Mouse (Mus musculus): ENCODE results near the gene Cdh23. TPM values are rescaled to one million over a fixed set of nuclear protein-coding genes. Genes with fewer than 3 reads are reported as not detected.

Cdh23 gene
- polyA plus RNA-seq, 1 experiment from 2014 or later = 1.1 TPM

DNA sequence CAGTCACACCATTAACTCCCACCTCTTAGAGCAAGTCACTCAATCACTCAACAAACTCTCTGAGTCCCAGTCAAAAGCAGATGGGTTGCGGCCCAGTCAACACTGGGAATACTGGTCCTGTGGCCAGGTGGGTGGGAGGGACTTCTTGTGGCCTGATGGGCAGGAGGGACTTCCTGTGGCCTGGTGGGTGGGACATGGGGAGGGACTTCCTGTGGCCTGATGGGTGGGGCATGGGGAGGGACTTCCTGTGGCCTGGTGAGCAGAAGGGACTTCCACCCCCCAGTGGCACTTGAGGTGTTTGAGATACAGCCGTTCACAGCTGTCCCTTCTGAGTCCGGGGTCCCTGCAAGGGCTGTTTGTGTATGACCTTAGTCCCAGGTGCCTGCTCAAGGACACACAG lies 27.7 kb downstream of the Cdh23 start:
- no peaks in the 10 kb centered on the region for H3K36me3 ChIP-seq (ENCODE audit: poor library complexity, severe bottlenecking)

DNA sequence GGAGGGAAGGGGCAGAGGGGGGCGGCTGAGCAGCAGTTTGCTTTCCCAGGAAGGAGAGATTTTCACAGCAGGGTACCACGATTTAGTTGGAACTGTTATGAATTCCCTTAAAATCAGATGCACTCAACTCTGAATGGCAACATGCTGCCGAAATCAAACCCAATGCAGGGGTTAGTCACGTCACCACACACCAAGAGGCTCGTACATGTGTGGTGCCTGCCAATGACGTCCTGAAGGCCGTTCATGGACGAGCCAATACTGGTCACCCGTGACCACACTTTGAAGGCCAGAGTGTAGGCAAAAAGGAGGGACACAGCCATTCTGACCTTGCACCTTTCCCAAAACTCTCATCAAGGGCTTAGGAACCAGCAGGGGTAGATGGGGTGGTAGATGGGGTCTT lies 35.3 kb downstream of the Cdh23 start:
- H3K4me1 ChIP-seq = no peaks in the 10 kb centered on the region
- no peaks in the 10 kb centered on the region for H3K36me3 ChIP-seq (ENCODE audit: poor library complexity, severe bottlenecking)
- no peak for ATAC-seq
- no peak overlapping the region for H3K4me2 ChIP-seq
- H3K27me3 ChIP-seq = no peaks in the 10 kb centered on the region; the same call in 1 of the 2 replicates
- no peaks in the 10 kb centered on the region for H3K9me3 ChIP-seq (replicated peaks)
- H3K4me3 ChIP-seq = no peak overlapping the region
- H3K27ac ChIP-seq = no peak overlapping the region
- H3K9ac ChIP-seq = no peak overlapping the region
- 72% methylated on average over 9 of the region's 9 CpGs for WGBS

More for the DNA sequence above, 27.7 kb downstream of the Cdh23 start:
- ATAC-seq = no peak
- Histone ChIP-seq H3K9me3 (replicated peaks) (no peaks in the 10 kb centered on the region), H3K4me1 (no peaks in the 10 kb centered on the region), H3K27ac (no peak overlapping the region), H3K27me3 (no peaks in the 10 kb centered on the region), H3K4me2 (no peak overlapping the region), H3K4me3 (no peak overlapping the region), H3K9ac (no peak overlapping the region)
- WGBS = 98% methylated on average over 3 of the region's 3 CpGs

DNA sequence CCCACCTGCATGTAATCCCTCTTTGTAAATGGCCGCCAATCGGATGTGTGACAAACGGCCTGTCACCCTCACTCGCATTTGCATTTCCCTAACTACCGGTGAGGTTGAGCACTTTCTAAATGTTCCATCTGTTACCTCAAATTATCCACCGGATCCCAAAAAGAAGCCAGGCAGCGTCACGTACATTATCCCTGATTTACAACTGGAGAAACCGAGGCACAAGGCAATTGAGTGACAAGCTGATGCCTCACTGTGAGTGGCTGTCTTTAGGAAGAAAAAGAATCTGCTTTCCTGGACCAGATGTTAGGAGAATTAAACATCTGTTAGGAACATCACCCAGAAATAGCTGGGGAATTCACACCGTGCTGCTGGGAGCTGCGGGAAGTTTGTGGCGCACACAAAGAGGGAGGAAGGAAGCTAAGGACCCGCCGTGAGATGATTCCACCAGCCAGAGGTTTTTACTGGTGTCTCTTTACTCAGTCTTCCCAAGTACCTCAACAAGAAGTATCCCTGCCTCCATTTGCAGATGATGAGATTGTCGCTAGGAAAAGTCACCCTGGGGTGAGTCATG lies 36.8 kb downstream of the Cdh23 start:
- H3K9me3 ChIP-seq (replicated peaks) = no peaks in the 10 kb centered on the region
- no peak overlapping the region for H3K4me3 ChIP-seq
- no peak overlapping the region for H3K9ac ChIP-seq
- no peak for ATAC-seq
- no peaks in the 10 kb centered on the region; the same call in 1 of the 2 replicates for H3K27me3 ChIP-seq
- H3K4me1 ChIP-seq = no peaks in the 10 kb centered on the region
- H3K36me3 ChIP-seq (ENCODE audit: poor library complexity, severe bottlenecking) = no peaks in the 10 kb centered on the region
- WGBS = 84% methylated on average over 15 of the region's 15 CpGs
- no peak overlapping the region for H3K27ac ChIP-seq
- no peak overlapping the region for H3K4me2 ChIP-seq

DNA sequence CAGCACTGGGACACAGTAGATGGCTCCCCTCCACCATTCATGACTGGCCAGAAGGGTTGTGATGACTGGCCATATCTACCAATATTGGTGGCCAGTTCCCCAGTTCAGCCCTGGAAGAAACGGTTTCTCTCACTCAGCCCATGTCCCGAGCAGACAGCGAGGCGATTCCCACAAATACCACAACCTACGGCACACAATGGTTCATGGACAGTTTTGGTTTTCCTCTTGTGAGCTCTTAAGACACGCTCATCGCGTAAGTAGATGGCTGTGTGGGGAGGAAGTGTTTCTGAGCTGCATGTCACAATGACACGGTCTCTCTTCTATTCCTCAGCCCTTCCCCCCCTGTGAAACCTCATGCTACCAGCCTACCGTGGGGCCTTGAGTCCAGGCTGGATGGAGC lies 38.1 kb downstream of the Cdh23 start:
- no peaks in the 10 kb centered on the region for H3K9me3 ChIP-seq (replicated peaks)
- H3K36me3 ChIP-seq (ENCODE audit: poor library complexity, severe bottlenecking) = no peaks in the 10 kb centered on the region
- H3K4me3 ChIP-seq = no peak overlapping the region
- H3K4me2 ChIP-seq = no peak overlapping the region
- no peaks in the 10 kb centered on the region; the same call in 1 of the 2 replicates for H3K27me3 ChIP-seq
- H3K4me1 ChIP-seq = no peaks in the 10 kb centered on the region
- H3K27ac ChIP-seq = no peak overlapping the region
- WGBS = 90% methylated on average over 10 of the region's 10 CpGs
- ATAC-seq = no peak
- H3K9ac ChIP-seq = no peak overlapping the region

DNA sequence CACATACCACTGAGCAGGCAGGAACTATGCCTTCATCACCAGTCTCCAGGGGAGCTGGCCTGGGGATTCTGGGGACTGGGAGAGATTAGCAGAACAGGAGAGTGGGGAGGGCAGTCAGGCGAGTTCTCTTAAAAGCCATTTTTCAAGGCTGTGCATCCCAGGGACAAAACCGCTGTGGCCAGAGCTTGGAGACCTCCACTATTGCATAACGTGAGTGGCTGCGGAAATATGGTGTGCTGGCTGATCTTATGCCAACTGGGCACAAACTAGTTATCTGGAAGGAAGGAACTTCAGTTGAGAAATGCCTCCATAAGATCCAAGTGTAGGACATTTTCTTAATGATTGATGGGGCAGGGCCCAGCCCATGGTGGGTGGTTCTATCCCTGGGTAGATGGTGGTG lies 42.6 kb downstream of the Cdh23 start:
- WGBS = 86% methylated on average over 4 of the region's 4 CpGs
- no peaks in the 10 kb centered on the region for H3K36me3 ChIP-seq (ENCODE audit: poor library complexity, severe bottlenecking)
- no peak overlapping the region for H3K4me2 ChIP-seq
- H3K4me3 ChIP-seq = no peak overlapping the region
- no peaks in the 10 kb centered on the region; the same call in 1 of the 2 replicates for H3K27me3 ChIP-seq
- H3K4me1 ChIP-seq = no peaks in the 10 kb centered on the region
- H3K9me3 ChIP-seq (replicated peaks) = no peaks in the 10 kb centered on the region
- H3K9ac ChIP-seq = no peak overlapping the region
- no peak overlapping the region for H3K27ac ChIP-seq
- ATAC-seq = no peak

DNA sequence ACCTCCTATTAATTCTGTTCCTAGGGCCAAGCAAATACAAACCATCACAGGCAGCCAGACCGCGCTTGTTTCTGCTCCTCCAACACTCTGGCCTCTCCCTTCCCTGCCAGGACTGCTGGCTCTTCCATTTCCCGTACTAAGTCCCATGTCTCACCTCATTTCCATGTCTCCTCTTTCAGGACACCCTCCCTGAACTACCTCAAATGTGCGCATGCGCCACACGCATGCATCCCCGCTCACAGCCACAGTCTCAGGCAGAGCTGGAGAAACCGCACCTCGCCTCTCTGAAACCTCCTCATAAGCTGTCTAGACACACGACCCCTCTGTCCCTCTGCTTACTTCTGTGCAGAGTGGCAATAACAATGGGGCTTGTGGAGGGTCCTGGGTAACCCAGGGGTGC lies 43.2 kb downstream of the Cdh23 start:
- WGBS = 92% methylated on average over 10 of the region's 10 CpGs
- no peak overlapping the region for H3K4me3 ChIP-seq
- no peak for ATAC-seq

DNA sequence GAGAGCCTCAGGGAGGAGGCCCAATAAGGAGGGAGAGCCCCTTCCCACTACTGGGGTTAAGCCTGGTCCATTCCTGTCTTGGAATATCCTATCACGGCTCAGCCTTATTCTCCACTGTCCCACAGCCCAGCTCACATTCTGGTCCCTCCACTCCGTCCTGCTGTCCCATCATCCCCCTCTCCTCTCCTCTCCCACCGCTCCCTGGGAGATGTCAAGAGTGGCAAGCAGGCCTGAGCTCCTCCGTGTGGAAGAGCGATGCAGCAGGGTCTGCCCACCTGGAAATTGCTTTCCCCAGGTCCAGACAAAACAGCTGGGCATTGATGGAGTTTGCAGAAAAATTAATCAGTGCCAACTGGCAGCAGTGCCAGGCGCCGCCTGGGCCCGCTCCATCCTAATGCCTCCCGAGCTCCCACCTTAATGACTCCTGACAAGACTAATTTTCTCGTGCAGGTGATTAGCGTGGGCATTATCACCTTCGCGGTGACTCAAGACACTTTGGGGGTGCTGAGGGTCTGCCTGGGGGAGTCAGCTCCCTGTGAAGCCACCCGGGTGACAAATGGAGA lies 52.1 kb downstream of the Cdh23 start:
- ATAC-seq = no peak
- 75% methylated on average over 14 of the region's 14 CpGs for WGBS

More for the DNA sequence above, 43.2 kb downstream of the Cdh23 start:
- H3K27ac ChIP-seq = no peak overlapping the region
- H3K9ac ChIP-seq = no peak overlapping the region
- H3K27me3 ChIP-seq = no peaks in the 10 kb centered on the region; the same call in 1 of the 2 replicates
- H3K4me2 ChIP-seq = no peak overlapping the region
- no peaks in the 10 kb centered on the region for H3K9me3 ChIP-seq (replicated peaks)
- no peaks in the 10 kb centered on the region for H3K36me3 ChIP-seq (ENCODE audit: poor library complexity, severe bottlenecking)
- H3K4me1 ChIP-seq = no peaks in the 10 kb centered on the region

DNA sequence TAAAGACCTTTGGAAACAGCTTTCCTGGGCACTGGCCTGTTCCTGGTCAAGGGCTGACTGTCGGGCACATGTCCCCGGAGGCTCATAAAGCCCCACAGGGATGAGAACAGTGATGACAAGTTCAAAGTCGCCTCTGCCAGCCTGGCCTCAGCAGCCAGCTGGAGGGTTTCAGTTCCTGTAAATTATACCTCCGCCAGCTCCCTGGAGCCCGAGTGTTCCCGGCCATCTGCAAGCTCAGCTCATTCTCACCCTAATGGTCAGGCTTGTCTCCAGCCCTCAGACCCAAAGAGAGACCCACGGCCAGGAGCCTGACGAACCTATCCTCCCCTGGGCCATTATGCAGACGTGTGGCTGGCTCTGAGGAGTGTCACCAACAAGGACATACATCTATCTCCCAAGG lies 57.0 kb downstream of the Cdh23 start:
- H3K36me3 ChIP-seq (ENCODE audit: poor library complexity, severe bottlenecking) = no peaks in the 10 kb centered on the region
- H3K4me3 ChIP-seq = no peak overlapping the region
- ATAC-seq = no peak
- 88% methylated on average over 9 of the region's 9 CpGs for WGBS
- H3K27me3 ChIP-seq = no peaks in the 10 kb centered on the region
- H3K9ac ChIP-seq = no peak overlapping the region
- H3K4me1 ChIP-seq = peaks cover 8% of the 10 kb centered on the region; the same call in 1 of the 2 replicates
- no peak overlapping the region for H3K27ac ChIP-seq
- no peak overlapping the region for H3K4me2 ChIP-seq
- H3K9me3 ChIP-seq (replicated peaks) = no peaks in the 10 kb centered on the region

More for the DNA sequence above, 52.1 kb downstream of the Cdh23 start:
- Histone ChIP-seq H3K9me3 (replicated peaks) (no peaks in the 10 kb centered on the region), H3K36me3 (ENCODE audit: poor library complexity, severe bottlenecking) (no peaks in the 10 kb centered on the region), H3K9ac (no peak overlapping the region), H3K4me1 (peaks cover 9% of the 10 kb centered on the region; the same call in 1 of the 2 replicates), H3K4me3 (no peak overlapping the region), H3K27me3 (no peaks in the 10 kb centered on the region), H3K4me2 (no peak overlapping the region), H3K27ac (no peak overlapping the region)

DNA sequence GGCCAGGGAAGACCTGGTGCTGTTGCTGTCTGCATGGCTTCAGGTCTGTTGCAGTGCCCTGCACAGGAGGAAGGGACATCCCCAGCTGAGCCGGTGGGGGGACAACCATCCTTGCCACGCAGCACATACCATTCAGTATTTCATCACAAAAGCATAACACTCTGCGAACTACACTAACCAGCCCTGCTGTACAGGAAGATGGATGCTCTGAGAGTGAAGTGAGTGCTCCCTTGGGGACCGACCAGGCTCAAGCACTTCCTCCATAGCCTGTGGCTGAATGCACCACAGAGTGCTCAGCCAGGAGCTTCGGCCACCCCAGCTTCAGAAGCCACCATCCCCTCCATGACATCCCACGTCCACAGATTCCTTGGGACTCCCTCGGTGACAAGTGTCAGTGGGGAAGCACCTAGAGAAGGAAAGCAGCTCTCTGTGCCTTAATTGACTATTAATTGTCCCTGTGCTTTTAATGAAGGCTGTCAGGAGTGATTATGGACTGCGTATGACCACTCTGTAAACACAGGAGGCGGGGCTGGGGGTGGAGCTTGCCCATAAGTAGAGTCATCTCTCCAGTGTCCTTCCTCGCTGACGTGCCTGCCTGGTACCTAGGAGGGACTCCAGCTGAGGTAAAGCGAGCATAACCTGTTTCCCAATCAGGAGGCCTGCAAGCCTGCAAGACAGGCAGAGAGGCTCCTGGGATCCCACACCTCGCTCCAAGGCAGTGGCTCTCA lies 60.6 kb downstream of the Cdh23 start:
- H3K4me1 ChIP-seq = no peaks in the 10 kb centered on the region
- no peak overlapping the region for H3K9ac ChIP-seq
- WGBS = 32% methylated on average over 13 of the region's 13 CpGs
- H3K36me3 ChIP-seq (ENCODE audit: poor library complexity, severe bottlenecking) = no peaks in the 10 kb centered on the region
- no peaks in the 10 kb centered on the region for H3K27me3 ChIP-seq
- ATAC-seq = no peak
- H3K27ac ChIP-seq = no peak overlapping the region
- H3K4me2 ChIP-seq = no peak overlapping the region
- H3K4me3 ChIP-seq = no peak overlapping the region
- H3K9me3 ChIP-seq (replicated peaks) = no peaks in the 10 kb centered on the region

DNA sequence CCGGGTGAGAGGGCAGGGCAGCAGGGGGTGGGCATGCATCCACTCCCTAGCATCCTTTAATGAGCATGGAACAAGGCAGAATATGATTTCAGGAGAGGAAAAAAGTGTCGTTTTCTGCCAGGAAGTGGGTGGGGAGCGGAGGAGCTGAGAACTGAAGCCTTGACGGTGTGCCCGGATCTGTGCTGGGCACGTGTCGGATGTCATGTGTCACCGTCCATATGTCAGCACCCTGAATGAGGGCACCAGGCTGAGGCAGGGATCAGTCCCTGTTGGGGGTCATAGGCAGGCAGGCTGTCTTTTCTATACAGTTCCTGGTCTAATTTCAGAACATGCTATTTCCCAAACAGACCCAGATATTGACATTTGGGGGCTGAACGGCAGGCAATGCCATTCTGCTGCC lies 61.9 kb downstream of the Cdh23 start:
- Histone ChIP-seq H3K4me1 (no peaks in the 10 kb centered on the region), H3K4me2 (no peak overlapping the region), H3K27ac (no peak overlapping the region), H3K4me3 (no peak overlapping the region), H3K9me3 (replicated peaks) (peaks cover 7% of the 10 kb centered on the region; the same call in 1 of the 2 replicates), H3K27me3 (no peaks in the 10 kb centered on the region), H3K9ac (no peak overlapping the region), H3K36me3 (ENCODE audit: poor library complexity, severe bottlenecking) (no peaks in the 10 kb centered on the region)
- no peak for ATAC-seq
- WGBS = 84% methylated on average over 9 of the region's 9 CpGs

DNA sequence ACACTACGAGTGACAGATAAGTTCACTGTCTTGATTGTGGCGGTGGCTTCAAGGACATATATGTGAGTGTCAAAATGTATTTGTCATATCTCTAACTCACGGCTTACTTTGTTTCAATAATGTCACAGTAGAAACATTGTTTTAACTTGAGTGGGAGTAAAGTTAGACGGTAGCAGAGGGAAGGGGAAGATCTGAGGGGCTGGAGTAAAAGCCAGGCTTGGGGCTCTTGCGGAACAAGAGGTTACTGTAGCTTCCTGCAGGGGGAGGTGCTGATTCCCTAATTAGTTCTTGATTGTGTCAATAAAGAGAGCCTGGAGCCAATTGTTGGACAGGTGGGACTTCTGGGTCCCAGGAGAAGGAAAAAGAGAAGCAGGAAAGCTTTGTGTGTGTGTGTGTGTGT lies 70.2 kb downstream of the Cdh23 start:
- Histone ChIP-seq H3K9me3 (replicated peaks) (peaks cover 15% of the 10 kb centered on the region; the same call in 1 of the 2 replicates), H3K27me3 (no peaks in the 10 kb centered on the region), H3K27ac (no peak overlapping the region), H3K36me3 (ENCODE audit: poor library complexity, severe bottlenecking) (no peaks in the 10 kb centered on the region), H3K9ac (no peak overlapping the region), H3K4me3 (no peak overlapping the region), H3K4me2 (no peak overlapping the region), H3K4me1 (peaks cover 18% of the 10 kb centered on the region)
- 73% methylated on average over 5 of the region's 5 CpGs for WGBS
- no peak for ATAC-seq

DNA sequence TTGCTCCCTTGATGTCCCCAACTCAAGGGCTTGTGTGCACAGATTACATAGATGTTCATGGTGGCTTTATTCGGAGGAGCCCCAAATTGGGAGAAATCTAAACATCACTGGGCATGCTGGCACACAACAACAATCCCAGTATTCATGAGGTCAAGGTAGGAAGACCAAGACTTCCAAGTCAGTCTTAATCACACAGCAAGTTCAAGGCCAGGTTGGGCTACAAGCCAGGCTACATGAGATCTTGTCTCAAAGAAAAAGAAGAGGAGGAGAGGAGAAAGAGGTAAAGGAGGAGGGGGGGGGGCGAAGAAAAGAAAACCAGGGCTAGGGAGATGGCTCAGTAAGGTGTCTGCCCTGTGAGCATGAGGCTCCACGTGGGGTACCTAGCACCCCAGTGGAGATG lies 70.8 kb downstream of the Cdh23 start:
- Histone ChIP-seq H3K4me3 (no peak overlapping the region), H3K4me1 (peaks cover 18% of the 10 kb centered on the region), H3K4me2 (no peak overlapping the region), H3K27ac (no peak overlapping the region), H3K27me3 (no peaks in the 10 kb centered on the region), H3K9ac (no peak overlapping the region), H3K9me3 (replicated peaks) (peaks cover 15% of the 10 kb centered on the region; the same call in 1 of the 2 replicates), H3K36me3 (ENCODE audit: poor library complexity, severe bottlenecking) (no peaks in the 10 kb centered on the region)
- WGBS = 73% methylated on average over 3 of the region's 3 CpGs
- no peak for ATAC-seq
